Mouse (Mus musculus): ENCODE results near the gene Usp8.

The Usp8 gene
- long read RNA-seq, experiment 1, full-length matches to known transcripts = 5 of 25 reads
- long read RNA-seq, experiment 1, partial matches to known transcripts = 16 of 25 reads
- long read RNA-seq, experiment 1, other reads (novel, unspliced or antisense) = 4 of 25 reads
- long read RNA-seq, experiment 2, full-length matches to known transcripts = 6 of 38 reads
- long read RNA-seq, experiment 2, partial matches to known transcripts = 29 of 38 reads
- long read RNA-seq, experiment 2, other reads (novel, unspliced or antisense) = 3 of 38 reads

DNA sequence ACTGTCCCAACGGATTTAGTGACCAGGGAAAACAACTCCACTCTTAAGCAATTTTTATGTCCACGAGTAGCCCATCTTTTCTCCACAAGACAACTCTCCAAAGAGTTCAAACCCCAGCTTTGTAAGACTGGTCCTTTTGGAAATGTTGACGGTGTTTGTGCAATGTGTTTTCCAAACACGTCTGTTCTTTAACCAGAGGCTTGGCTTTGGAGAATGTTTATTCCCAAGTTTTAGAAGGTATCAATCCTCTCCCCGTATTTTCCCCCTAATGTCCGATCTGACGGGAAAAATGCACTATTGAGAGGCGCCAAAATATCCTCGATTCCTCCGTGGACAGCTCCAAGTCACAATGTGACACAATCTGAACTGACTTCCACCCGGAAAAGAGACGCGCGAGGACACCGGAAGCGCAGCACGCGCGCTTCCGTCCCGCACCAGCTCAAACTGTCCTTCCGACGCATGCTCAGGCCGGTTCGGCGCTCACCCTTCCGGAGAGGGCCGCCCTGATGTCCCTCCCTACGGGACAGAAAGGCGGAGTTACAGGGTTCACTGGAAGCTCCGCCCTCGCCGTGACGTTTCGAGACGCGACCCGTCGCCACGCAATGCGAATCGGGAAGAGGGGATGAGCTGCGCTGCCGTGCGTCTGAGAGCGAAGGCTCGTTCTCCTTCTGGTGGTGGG, at the start of gene Usp8:
Gene Usp8 (plus strand): TSS at position 570 of the 679 bp plus-strand sequence.
- intact Hi-C loops (cut with DNase I) = loop anchor here (2.0 kb wide), 1 partner anchor 32 kb away; no protein-coding TSS in a partner anchor

GRCm38 (mm10) chr2:126663481-126663880, 43.6 kb upstream of the Usp8 start:
- intact Hi-C loops (cut with DNase I) = no loop called here

DNA sequence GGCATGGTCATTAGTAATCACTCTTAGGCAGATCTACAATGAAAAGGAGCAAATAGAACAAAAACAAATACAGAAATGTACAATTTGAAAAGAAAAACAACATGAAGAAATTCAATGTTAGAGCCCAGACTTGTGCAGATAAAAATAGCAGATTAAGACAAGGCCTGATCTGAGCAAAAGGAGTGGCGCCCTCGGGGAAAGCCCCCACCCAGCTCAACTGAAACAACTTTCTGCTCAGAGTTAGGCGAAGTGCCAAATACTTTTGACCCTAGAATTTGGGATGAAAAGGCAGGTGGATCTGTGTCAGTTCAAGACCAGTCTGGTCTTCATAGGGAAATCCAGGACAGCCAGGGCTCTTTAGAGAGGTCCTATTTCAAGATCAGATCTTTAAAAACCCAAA, 41.1 kb upstream of the Usp8 start:
- intact Hi-C loops (cut with DNase I) = loop anchor here (2.0 kb wide), 1 partner anchor 63 kb away; no protein-coding TSS in a partner anchor

- intact Hi-C loops (cut with DNase I) = no loop called here
These were observed 38.4 kb upstream of the Usp8 start for GRCm38 (mm10) chr2:126668621-126669252.

GRCm38 (mm10) chr2:126673317-126674242, 33.5 kb upstream of the Usp8 start:
- intact Hi-C loops (cut with DNase I) = loop anchor here (2.0 kb wide), 1 partner anchor 33 kb away; the partner anchor contains the start of gene Usp8

GRCm38 (mm10) chr2:126674441-126675168, 32.5 kb upstream of the Usp8 start:
- intact Hi-C loops (cut with DNase I) = loop anchor here (2.0 kb wide), 1 partner anchor 32 kb away; the partner anchor contains the start of gene Usp8

GRCm38 (mm10) chr2:126675169-126676121, 31.7 kb upstream of the Usp8 start:
- intact Hi-C loops (cut with DNase I) = loop anchor here (2.0 kb wide), 1 partner anchor 31 kb away; the partner anchor contains the start of gene Usp8

DNA sequence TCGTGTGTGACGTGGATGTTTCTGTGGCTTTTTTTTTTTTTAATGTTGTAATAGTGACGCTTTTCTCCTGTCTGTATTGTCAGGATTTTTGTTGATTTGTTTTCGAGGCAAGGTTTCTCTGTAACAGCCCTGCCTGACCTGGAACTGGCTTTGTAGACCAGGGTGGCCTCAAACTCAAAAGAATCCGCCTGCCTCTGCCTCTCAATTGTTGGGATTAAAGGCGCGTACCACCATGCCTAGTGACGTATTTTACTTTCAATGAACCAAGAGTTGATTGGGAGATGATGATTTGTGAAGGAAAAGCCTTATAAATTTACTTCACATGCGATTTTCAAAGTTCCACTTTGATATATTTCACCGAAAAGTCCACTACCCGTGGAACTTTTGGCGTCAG, 31.0 kb upstream of the Usp8 start, which contains the start of gene Gabpb1:
Gene Gabpb1 (minus strand): TSS at position 216 of the 394 bp plus-strand sequence.
- intact Hi-C loops (cut with DNase I) = no loop called here

GRCm38 (mm10) chr2:126677366-126677765, 29.8 kb upstream of the Usp8 start:
- intact Hi-C loops (cut with DNase I) = no loop called here

DNA sequence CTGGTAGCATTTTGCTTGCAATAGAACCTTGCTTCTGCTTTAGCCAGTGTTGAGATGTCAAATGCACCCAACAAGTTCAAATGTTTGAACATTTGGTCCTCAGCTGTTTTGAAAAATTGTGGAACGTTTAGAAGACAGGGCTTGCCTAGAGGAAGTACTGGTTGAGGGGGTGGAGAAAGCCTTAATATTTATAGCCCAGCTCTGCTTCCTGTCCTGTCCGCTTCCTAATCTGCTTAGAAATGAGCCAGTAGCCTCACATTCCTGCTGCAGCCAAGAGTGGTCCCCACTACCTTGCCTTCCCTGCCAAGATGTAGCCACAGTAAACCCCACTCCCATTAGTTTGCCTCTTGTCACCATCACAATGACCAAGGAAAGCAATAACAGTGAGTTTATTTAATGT, 24.8 kb upstream of the Usp8 start:
- intact Hi-C loops (cut with DNase I) = no loop called here

DNA sequence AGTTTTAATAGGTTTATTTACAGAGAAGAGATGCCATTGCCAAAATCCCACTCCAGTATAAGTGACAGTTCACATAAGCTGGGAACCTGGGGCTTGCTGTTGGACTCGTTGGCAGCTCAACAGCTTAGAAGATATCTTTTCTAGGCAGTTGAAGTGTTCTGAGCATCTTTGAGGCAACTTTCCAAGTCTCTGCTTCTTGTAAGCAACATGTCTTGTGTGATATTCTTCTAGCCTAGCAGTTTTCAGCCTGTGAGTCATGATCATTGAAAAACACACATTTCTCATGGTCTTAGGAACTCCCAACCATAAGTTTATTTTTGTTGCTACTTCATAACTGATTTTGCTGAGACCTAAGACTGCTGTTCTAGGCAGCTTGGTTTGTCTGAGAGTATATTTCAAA, 24.2 kb upstream of the Usp8 start:
- intact Hi-C loops (cut with DNase I) = no loop called here

GRCm38 (mm10) chr2:126691290-126691689, 15.8 kb upstream of the Usp8 start:
- intact Hi-C loops (cut with DNase I) = no loop called here

DNA sequence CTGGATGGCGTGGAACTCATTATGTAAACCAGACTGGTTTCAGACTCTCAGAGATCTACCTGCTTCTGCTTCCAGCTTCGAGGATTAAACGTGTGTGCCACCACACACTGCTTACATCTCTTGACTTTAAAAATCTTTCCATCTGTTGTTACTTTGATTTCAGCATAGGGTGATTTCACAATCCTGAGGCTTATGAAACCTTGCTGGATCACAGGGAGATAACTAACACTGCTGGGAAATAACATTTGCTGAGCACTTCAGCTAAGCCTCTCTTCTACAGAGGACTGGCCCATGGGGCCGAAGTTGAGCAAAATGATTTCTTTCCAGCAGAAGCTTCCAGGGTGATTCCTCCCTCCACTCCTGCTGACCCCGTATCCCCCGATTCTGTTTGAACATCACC, 11.8 kb upstream of the Usp8 start:
- intact Hi-C loops (cut with DNase I) = no loop called here

GRCm38 (mm10) chr2:126707438-126707779, 281 bp downstream of the Usp8 start:
- intact Hi-C loops (cut with DNase I) = loop anchor here (2.0 kb wide), 1 partner anchor 33 kb away; no protein-coding TSS in a partner anchor

- intact Hi-C loops (cut with DNase I) = no loop called here
These were observed 1.2 kb downstream of the Usp8 start for GRCm38 (mm10) chr2:126708361-126708760.

DNA sequence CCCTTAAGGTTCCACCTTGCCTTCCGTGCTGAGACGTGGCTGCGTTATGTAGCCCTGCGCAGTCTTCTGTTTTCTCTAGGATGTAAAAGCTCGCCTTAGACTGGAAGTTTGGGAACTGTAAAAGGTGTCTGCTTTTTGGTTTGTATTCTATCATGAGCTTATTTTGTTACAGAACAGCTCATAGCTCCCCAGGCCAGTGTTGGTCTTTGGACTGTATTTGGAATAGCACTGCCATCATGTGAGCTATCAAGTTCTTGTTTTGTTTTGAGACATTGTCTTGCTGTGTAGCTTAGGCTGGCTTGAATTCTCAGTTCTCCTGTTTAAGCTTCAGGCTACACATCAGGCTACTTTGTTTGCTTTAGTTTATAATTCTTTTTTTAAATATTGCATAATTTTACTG, 5.4 kb downstream of the Usp8 start:
- intact Hi-C loops (cut with DNase I) = no loop called here

DNA sequence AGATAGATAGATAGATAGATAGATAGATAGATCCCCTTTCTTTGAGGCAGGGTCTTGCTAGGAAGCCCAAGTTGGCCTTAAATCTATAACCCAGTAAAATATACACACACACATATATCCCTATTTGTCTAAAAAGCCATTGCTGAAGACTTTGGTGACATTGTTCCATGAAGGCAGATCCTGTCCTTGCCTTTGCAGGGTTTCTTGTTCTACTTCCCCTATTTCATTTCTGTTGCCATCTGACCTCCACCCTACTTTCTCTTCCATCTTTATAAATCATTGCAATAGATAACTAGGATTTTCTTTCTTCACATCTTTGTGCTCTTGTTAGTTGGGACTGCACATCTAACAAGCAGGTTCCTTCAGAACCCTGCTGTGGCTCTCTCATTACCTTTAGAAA, 5.8 kb downstream of the Usp8 start:
- intact Hi-C loops (cut with DNase I) = no loop called here

DNA sequence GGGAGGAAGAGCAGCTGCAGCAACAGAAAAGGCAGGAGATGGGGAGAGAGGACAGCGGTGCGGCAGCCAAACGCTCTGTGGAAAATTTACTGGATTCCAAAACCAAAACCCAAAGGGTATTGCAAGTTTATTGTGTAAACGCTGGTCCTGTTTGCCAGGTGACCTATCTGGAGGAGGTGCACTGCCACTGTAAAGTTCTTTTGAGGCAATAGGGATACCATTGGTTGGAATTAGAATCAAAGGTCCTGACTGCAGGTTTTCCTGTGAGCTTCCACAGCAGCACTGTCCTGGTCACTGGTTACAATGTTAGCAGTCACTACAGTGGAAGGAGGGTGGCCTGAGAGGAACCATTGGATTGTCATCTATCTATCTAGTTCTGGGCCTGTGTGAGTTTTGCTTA, 22.1 kb downstream of the Usp8 start:
- intact Hi-C loops (cut with DNase I) = no loop called here

DNA sequence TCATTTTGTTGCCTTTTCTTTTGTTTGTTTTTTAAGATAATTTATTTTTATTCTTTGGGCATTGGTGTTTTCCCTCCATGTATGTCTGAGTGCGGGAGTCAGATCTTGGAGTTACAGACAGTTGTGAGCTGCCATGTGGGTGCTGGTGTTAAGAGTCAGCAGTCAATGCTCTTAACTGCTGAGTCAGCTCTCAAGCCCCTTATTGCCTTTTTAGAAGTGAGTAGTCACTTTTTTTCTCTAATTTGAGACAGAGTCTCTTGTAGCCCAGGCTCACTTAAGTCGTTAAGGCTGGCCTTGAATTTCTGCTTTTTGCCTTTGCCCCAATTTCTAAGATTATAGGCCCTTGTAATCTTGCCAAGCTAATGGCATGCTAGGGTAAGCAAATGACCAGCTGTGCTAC, 23.4 kb downstream of the Usp8 start:
- intact Hi-C loops (cut with DNase I) = no loop called here
